Mouse (Mus musculus) cerebellum, postnatal 10 days (tissue): ENCODE measurements at regions not wholly inside any gene's neighbourhood (a gene's known extent, or its start where the extent isn't known, plus 50 kb on each side); places are given as distances from the start of the nearest gene placed in this dataset.
A peak's percentile ranks its signal among the peaks of the same experiment; 100 is the strongest.

Source experiments
- DNase-seq, 2 experiments: peaks; one replicate each; pipeline ENCODE4 v3.0.0; 2021; ENCODE audit warnings: mixed read lengths in 2 of 2

DNA sequence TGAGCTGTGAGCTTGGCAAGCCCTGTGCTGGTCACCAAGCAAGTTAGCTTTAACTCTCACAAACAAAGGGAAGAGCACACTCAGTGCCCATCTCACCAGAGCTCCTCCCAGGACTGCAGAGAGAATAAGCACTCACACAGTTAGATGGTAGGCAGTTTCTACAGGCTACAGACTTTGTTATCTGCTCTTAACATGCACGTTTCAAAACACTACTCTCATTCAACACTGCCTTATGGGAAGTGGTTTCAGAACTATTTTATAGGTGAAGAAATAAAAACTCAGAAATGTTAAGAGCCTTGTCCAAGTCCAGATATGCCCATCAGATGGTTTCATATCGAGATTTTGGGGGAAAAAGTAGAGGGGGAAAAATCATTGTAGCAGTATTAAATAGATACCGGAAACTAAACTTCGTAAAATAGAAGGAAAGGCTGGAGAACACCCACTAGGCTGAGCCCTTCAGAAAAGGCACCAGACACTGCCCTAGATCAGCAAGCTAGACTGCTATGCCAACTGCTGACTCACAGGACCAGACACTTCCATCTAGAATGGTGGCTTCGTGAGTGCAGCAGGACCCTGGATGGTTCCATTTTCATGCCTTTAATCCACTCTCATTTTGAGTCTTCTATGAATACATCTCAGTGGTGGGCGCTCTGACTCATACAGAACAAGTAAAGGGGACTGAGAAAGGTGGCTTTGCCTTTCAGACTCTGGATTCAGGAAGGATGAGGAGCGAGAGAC, 51.3 kb upstream of the Serbp1 start:
- no peak for DNase-seq

DNA sequence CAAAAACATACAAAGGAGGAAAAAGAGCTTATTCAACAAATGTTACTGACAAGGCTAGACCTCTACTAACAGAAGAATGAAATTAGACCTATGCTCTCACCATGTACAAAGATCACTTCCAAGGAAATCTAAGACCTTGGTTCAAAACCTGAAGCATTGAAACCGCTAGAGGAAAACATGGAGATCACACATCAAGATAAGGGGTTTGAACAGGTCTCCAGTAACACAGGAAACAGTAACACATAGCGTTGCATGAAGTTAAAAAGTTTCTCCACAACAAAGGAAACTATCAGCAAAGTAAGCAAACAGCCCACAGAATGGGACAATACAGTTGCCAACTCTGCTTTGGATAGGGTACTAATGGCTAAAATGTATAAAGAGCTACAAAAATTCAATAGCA, 53.3 kb upstream of the Serbp1 start:
- DNase-seq: no peak

DNA sequence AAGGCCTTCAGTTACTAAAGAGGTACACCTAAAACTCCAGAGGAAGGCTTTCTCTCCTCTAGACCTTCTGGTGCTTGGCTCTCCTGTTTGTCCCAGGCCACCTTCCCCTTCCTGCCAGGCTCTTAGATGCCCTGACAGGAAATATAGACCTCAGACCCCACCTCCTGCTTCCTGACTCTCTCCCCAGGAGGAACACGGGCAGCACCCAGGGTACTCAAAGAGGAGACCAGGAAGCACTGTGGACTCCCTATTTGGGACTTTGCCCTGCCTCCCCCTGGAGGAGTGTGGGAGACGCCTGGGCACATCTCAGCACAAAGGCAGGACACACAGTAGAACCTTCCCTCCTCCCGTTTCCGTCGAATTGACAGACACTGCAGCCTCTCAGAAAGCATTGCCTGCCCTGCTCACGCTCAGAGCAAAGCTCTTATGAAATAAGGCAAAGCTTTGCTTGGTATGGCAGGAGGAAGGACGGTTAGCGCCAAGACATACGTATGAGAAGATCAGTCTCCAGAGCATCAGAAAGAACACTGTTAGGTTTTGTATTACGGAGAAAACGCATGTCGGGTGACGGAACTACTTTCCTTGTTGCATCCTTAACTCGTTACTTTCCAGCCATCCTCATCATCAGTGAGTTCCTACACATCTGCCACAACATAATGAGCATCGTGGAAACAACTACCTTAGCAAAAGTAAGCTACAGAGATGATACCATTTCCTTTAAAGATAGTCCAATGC, 54.3 kb upstream of the Serbp1 start:
- no peak for DNase-seq

DNA sequence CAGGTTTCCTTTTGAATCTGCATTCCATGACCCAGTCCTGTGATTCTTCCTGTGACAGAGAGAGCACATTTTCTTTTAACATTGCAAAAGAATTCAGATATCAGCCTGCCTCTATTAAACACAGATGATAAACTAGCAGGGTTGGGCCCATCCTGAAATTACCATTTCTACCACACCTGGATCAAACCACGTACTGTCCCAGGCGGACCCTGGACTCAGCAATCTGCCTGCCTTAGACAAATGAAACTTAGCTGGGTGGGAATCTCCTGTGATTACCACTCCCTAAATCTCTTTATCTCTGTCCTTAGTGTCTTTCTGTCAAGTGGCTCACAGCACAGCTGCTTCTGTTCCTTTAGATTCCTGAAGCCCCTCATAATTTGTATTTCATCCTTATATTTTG, 55.5 kb upstream of the Serbp1 start:
- DNase-seq: no peak

DNA sequence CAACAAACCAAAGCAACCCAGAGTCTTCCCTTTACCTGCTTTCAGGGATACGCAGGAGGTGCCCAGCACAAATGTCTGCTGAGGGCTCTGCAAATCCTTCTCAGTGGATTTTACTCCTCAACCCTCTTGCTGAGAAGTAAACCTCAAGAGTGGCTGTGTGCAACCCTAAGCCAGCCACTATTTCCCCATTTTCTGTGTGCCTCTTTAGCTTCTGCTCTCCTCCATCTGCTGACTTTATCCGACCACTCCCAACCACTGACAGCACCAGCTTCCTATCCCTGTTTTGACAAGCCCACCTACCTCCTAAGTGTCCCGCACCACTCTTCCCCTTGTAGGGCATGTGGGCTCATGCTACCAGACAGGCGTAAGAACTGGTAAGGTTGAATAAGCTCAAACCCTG, 56.5 kb upstream of the Serbp1 start:
- DNase-seq: no peak

DNA sequence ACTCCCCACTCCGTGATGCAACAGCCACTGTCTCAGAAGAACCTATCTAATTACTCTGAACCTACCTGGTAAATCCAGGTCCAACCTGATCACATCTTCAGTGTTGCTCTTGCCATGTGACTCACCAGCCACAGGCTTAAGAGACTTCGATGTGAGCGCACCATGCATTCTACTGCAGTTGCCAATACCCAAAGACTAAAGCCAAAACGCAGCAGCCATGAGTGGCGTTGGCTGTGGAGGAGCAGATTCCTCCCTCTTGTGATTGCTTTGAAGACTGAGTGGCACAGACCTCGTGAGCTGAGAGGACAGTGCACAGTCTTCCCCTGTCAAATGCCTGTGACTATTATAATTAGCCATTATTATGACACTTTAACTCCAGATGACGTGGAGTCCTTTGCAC, 58.6 kb upstream of the Serbp1 start:
- DNase-seq: peak; percentile 69 to 70

DNA sequence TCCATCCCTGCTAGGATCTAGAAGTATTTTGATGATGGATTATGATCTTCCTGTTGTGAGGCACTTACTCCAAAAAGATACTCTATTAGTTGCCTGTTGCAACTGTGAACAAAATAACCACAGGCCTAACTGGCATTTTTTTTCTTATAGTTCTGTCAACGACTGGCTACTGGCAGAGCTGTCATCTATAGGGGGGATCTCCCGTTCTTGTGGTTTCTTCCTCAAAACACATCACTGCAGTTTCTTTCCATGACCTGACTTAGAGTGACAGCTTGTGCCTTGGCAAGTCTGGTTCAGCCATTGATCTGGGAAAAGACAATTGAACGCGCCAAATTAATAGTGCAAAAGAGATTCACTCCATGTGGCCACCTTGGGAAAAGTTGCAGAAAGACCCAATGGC, 59.4 kb upstream of the Serbp1 start:
- DNase-seq: no peak

DNA sequence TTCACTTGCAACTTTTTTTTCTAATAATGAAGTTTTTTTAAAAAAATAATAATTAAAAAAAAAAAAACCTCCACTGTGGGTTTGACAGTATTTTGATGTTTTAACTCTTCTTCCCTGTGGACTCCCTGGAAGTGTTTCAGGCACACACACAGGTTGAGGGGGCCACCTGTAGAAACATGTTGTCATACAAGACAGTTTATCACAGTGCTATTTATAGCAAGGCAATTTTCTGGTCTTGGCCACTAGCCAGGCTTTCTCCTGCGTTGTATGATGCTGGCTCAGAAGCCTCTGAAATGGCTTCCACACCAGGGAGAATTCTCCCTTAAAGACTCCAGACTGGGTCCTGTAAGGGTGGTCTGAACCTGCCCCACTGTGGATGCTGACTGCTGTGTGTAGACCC, 59.9 kb upstream of the Serbp1 start:
- DNase-seq: peak; percentile 85 to 86

DNA sequence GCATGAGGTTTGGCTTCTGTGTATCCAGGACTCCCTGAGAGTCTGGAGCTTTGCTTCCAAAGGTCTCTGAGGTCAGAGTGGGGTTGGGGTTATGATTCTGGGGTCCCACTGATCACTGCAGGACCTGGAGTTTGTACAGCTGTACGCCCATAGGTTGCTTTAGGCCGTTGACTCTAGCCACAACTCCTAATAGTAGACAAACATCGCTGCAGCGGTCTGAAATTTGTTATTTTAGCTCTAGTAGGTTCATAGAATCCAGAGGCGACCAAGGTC, 67.4 kb upstream of the Serbp1 start:
- DNase-seq: no peak

DNA sequence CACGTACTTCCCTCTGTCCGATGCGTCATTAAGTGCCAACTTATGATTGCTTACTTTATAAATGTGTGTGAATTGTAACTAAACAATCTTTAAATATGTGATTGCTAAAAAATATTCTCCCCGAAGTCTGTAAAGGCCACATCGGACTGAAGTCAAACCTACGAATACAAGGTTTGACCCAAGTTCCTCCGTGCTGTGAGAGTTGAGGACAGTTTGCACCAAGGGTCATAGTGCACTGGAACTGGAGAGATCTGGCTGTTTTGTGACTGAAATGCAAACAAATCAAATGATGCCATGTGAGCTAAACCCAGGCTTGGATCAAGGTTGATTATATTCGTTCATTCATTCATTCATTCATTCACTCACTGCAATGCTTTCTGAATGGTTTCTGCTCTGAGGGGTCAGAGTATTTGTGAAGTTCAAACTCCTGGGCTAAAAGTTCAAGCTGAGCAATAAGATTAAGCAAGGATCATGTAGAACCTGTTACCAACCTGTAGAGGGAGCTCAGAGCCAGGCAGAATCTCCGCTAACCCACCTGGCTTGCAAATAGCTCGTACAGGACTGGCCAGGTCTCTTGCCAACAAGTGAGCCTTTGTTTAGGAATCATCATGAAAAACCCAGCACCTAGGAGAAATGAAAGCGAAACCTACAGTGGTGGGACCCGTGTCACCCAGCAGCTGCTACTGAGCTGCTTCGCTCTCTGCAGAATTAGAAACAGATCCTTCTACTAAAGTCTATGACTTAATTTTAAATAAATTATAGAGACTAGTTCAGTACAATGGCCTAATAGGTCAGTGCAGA, 67.9 kb upstream of the Serbp1 start:
- peak; percentile 78 to 81 for DNase-seq

DNA sequence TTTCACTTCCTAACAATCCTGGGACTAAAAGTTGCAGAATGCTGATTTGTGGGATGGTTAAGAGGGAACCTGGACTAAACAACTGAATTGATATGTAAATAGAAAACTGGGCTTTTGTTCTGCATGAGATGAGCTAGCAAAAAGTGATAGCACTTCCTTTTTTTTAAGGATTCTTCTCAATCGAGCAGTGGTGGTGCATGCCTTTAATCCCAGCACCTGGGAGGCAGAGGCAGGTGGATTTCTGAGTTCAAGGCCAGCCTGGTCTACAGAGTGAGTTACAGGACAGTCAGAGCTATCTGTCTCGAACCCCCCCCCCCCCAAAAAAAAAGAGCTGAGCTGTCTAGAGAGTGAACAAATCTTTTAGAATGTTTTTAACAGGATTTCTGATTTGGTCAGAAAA, 69.2 kb upstream of the Serbp1 start:
- DNase-seq: no peak

DNA sequence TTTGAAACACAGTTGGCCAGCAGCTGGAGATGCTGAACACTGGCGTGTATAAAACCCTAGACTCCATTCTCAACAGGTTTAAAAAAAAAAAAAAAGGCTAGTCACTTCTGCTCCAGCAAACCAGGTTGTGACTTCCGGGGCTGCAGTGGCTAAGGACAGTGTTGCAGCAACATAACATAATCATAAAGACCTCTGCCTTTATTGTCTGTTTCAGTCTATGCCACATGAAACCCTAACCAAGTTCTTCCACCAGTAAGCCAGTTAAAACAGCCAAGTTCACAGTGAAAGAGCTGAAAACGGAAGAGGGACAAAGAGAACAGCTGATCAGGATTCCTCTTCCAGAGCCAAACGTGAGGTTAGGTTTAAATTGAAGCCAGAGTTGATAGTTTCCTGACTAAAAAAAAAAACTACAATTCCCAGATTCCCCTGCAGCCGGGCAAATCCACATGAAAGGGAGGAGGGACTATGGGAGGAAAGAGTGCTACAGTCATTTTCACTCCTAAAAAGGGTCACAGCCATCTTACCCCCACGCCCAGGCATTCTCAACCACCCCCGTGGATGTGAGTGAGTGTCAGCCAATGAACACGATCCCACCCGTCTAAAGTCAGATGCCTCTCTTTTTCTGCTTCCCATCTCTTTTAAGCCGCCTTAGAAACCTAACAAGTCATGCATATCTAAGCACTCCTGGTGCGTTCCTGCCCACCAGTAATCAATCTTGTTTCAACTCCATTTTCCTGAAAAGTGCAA, 69.8 kb upstream of the Serbp1 start:
- DNase-seq: peak; percentile 66 to 70

DNA sequence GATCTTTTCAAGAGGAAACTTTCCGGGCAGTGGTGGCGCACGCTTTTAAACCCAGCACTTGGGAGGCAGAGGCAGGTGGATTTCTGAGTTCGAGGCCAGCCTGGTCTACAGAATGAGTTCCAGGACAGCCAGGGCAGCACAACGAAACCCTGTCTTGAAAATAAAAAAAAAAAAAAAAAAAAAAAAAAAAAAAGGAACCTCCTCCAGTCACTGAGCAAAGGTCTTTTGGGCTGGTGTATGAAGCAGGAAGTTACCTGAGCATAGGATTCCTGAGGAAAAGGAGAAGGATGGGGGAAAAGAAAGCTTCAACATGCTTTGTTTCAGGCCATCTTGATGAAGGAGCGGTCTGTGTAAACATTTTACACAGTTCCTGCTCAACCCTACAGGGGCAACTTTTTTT, 72.9 kb upstream of the Serbp1 start:
- DNase-seq: no peak

DNA sequence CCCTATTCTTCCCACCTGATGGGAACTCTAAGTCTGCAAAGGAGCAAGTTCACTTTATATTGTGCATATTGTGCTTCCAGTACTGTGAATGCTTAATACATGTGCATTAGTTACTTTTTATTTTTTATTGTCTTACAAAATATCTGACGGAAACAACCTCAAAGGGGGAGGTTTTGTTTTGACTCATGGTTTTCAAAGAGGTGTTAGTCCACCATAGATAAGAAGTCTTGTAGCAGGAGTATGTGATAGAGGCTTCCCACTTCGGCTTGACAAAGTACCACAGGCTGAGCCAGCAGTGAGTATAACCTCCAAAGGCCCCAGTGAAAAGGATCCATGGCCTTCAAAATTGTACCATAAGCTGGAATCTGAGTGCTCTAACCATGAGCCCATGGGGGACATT, 74.0 kb upstream of the Serbp1 start:
- no peak for DNase-seq

DNA sequence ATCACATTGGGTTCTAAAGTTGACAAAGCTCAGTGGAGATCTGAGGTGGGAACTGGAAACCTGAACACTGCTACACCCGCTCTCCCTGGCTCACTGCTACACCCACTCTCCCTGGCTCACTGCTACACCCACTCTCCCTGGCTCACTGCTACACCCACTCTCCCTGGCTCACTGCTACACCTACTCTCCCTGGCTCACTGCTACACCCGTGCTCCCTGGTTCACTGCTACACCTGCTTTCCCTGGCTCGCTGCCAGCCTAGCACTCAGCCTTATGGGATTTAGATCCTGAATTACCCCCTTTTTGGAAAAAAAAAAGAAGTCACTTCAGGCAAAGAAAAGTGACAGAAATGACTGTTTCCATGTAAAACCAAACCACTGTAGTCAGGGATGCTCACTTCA, 75.2 kb upstream of the Serbp1 start:
- DNase-seq: no peak

DNA sequence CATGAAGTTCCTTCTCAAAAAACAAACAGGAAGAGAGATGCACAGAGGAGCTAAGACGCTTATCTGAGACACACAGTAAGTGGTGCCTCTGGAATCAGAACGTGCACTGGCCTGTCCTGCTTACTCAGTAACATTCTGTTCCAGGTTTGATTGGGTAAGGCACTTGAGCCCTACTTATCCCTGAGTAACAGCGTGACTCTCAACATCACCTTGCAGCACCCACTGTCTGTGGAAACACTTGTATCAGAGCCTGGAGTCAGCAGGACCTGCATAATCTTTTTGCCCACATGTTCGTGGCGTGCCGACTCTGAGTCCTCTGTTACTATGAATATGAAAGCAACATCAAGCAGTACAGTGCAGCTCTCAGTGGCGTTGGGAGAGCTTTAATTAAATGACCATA, 76.4 kb upstream of the Serbp1 start:
- no peak for DNase-seq

DNA sequence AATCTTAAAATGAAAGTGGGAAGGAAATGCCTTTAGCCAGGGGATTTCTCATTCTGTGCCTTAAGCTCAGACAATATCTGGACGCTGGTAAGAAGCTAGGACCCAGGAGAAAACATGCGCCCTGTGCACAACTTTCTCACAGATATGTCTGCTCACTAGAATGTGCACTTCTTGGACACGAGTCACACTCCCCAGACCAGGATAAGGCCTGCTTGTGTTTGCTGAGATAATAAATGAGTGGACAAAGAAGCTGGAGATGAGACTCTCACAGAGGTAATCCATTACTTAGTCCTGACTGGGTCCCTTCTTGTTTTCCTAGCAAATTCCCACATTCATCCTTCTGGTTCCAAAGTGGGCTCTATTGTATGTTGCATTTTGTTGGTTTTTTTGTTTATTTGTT, 77.4 kb upstream of the Serbp1 start:
- DNase-seq: no peak

DNA sequence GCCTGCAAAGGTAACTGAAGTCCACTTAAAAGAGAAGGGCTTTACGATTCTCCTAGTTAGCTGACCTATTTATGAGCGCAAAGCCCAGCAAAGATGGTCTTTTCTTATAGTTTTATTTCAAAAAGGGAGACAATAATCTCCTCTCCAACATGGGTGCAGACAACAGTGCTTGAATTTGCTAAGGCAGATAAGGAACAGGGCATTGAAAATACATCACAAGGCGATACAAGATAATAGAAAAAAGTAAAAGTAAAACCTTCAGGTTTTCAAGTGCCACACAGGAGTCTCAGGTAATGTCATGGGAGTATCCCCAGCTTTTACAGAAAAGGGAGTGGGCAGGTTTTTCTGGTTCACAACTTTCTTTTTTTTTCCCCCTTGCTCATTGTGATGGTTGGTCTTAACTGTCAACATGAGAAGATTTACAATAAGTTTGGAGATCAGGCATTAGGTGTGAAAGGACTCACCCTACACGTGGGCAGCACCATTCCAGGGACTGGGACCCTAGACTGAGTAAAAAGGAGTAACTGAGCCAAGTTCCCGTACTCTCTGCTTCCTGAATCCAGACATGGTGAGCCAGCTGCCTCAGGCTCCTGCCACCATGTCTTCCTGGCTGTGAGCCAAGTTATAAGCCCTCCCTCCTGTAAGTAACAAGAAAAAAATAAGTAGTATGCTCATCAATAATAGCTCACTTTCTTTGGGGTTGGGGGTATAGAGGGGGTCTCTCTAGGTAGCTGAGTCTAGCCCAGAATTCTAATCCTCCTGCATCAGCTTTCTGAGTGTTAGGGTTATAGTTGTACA, 78.1 kb upstream of the Serbp1 start:
- no peak for DNase-seq

DNA sequence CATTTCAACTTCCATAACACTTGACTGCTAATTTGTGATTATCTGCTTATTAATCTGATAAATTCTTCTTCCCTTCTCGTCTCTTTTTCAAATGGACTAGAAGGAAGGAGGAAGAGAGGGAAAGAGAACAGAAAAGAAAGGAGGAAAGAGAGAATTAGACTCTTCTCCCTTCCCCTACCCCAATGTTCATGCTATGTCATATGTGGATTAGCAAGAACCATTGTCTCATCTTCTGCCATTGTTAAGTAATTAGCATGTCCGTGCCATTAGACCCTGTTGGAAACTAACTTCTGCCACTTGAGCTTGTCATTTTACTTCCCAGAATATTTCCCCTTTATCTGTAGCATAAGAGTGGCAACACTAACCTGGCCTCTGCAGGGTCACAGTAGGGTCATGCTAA, 78.8 kb upstream of the Serbp1 start:
- DNase-seq: no peak

DNA sequence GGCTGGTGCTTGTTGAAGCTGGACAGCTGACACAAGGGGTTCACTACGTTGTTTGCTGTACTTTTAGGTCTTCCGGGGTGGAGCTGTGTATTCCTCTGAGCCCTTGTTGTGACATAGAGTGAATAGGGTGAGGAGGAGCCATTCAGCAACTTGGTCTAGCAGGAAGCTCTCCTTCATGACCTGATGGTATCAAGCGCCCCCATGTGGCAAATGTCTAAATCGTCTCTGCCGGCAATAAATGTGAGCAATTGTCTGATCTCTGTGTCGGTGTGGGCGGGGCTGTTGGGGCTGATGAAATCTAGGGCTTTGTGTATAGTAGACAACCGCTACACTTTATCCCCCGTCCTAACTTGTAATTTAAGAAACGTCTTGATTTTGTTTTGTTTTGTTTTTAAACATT, 79.2 kb upstream of the Serbp1 start:
- peak; percentile 94 to 95 for DNase-seq

DNA sequence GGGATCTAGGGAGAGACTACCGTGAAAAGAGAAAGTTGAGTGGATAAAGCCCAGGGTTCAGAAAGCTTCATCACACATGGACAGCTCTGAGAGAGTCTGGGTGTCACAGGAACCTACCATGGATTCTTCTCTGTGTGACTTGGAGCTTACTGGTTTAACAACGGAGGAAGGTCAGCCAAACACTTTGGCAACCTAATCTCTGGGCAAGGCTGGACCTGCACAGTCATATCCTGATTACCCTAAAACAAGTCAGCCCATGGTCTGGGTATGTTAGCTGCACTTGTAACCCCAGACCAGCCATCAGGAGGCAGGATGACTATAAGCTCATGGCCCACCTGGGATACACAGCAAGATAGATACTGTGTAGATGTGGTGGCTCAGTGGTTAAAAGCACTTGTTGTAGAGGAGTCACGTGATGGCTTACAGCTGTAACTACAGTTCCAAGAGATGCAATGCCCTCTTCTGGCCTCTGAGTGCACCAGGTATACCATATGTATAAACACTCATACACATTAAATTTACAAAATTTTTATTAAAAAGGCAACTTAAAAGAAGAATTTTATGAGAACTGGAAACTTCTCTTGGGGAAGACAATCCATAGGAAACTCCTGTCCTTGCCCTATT, 85.0 kb upstream of the Serbp1 start:
- no peak for DNase-seq

DNA sequence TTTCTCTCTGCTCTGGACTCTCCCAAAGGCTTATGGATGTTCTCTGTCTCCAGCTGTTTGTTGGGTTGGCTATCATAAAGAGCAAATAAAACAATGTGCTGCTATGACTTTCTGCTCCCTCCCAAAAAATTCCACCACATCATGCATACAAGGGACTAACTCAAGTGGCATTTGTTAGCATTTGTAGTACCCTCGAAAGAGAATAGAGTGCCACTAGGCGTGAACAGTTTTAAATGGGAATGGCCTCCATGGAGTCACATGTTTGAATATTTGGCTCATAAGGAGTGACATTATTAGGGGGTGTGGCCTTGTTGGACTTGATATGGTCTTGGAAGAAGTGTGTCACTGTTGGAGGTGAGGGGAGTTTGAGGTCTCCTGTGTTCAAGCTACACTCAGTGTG, 86.5 kb upstream of the Serbp1 start:
- no peak for DNase-seq
